Mouse (Mus musculus) bone marrow, adult 2 months (tissue): ENCODE results near the gene Sys1. TPM values are rescaled to one million over a fixed set of nuclear protein-coding genes. Genes with fewer than 3 reads are reported as not detected.

Experiments
- H3K27ac ChIP-seq: fragments of 200-500 bp; 2 replicates; pipeline ENCODE4 v1.5.1; 2012; ENCODE audit warnings: low read depth, mild to moderate bottlenecking, control low read depth, inconsistent platforms, low read length; ENCODE audit not compliant: control insufficient read depth, poor library complexity, insufficient read depth
- H3K4me1 ChIP-seq: fragments of 200-500 bp; 2 replicates; pipeline ENCODE4 v1.6.1; 2011; ENCODE audit warnings: low read length; ENCODE audit not compliant: control insufficient read depth, insufficient read depth
- H3K4me3 ChIP-seq: fragments of 200-500 bp; replicated peaks from 2 replicates; pipeline ENCODE3; 2011; ENCODE audit warnings: mild to moderate bottlenecking, low read depth, low read length, control low read depth; ENCODE audit not compliant: control insufficient read depth
- CTCF ChIP-seq: fragments of 200-500 bp; IDR thresholded peaks from 2 replicates; pipeline ENCODE4 v1.5.1; 2011; ENCODE audit warnings: low read length, control low read depth; ENCODE audit not compliant: control insufficient read depth, insufficient read depth
- POLR2A ChIP-seq: fragments of 200-500 bp; IDR thresholded peaks from 2 replicates; pipeline ENCODE4 v1.6.1; 2011; ENCODE audit warnings: low read depth, mild to moderate bottlenecking, control low read depth, low read length, borderline replicate concordance; ENCODE audit not compliant: control insufficient read depth
- WGBS: fragments of 180-500 bp; shearing (Covaris S2); methylation state at CpG from one replicate; pipeline ENCODE4 v1.1.7; 2018; 5-methylcytosine and 5-hydroxymethylcytosine counted together
- polyA plus RNA-seq: library from polyadenylated mRNA; stranded (reverse); fragments of >200 nt; gene quantifications from 2 replicates; pipeline ENCODE4 v1.2.4, GENCODE M21; 2011; ENCODE audit warnings: low replicate concordance; ENCODE audit not compliant: missing spikeins, insufficient read depth, insufficient read length

Gene Sys1
- polyA plus RNA-seq, 1 experiment = 26.7 TPM

DNA sequence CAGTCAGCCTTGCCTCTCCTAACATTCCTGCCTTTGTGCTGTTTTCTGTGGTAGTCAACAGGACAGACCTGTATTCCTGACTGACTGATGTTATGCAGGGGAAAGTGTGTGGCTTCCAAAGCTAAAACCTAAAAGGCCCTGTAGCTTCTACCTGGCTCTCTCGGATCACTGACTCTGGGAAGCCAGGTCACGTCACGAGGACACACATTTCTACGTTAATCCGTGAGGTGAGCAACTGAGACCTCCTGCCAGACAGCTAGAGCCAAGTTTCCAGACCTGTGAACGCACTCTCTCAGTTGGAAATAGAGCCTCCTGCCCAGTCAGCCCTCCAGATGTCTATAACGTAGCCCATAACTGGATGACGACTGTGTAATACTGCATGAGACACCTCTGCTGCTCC lies 34.8 kb upstream of the Sys1 start:
- Histone ChIP-seq H3K4me3 (no peak overlapping the region), H3K27ac (no peak overlapping the region), H3K4me1 (peaks cover 3% of the 10 kb centered on the region)
- TF ChIP-seq POLR2A (no peak), CTCF (no peak)
- 81% methylated on average over 8 of the region's 8 CpGs for WGBS

DNA sequence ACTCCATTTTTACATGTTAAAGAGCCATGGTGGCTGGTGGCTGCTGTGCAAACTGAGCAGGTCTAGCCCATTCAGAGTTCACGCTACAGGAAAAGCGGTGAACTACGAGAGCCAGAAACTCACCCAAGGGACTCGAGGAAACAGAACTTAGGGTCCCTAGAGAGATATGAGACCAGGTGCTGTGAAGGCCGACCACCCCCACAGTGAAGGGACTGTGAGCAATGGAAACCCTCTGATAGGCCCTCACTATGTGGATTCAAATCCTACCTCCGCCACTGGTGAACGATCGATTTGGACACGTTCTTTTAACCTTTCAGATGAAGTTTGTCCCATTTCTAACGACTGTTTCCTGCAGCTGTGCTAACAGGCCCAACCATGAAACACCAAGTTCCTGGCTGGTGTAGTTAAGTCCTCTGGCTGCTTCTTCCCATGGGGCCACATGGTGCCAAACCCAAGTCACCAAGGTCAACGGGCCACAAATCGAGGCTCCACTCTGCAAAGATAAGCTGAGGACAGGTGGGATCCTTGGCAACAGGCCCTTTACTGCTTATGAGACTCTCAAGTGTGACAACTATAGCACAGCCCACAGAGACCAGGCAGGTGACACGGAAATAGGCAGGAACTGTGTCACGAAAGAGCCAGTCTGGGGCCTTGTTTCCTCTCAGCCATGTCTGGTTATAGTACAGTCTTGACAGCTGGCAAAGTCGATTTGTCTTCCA lies 33.9 kb upstream of the Sys1 start:
- peaks cover 3% of the 10 kb centered on the region for H3K4me1 ChIP-seq
- WGBS = 49% methylated on average over 15 of the region's 15 CpGs
- no peak for TF ChIP-seq POLR2A
- TF ChIP-seq CTCF = no peak
- no peak overlapping the region for H3K4me3 ChIP-seq
- H3K27ac ChIP-seq = peak overlapping the region; percentile 75

DNA sequence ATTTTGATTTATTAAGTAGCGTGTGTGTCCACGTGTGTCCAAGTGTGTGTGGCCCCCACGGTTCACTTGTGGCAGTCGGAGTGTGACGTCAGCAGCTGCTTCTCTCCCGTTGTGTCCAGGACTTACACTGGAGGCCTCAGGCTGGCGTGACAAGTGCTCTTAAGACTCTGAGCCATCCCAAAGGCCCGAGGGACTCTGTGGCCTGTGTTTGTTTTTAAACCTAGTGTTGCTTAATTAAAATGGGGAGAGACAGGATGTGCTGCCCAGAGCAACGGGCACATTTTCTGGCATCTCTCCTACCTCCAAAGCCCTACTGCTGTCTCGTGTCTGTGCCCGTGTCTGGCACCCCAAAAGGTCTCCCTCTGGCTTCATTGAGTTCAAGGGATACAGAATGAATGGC lies 33.3 kb upstream of the Sys1 start:
- no peak for TF ChIP-seq POLR2A
- no peak for TF ChIP-seq CTCF
- WGBS = 69% methylated on average over 11 of the region's 11 CpGs
- no peak overlapping the region for H3K4me3 ChIP-seq
- peak overlapping the region; percentile 75 for H3K27ac ChIP-seq
- H3K4me1 ChIP-seq = peaks cover 2% of the 10 kb centered on the region

GRCm38 (mm10) chr2:164424406-164424805 lies 32.4 kb upstream of the Sys1 start:
- 83% methylated on average over 8 of the region's 8 CpGs for WGBS
- Histone ChIP-seq H3K27ac (no peak overlapping the region), H3K4me3 (no peak overlapping the region), H3K4me1 (no peaks in the 10 kb centered on the region; the same call in 1 of the 2 replicates)
- no peak for TF ChIP-seq CTCF
- TF ChIP-seq POLR2A = no peak

DNA sequence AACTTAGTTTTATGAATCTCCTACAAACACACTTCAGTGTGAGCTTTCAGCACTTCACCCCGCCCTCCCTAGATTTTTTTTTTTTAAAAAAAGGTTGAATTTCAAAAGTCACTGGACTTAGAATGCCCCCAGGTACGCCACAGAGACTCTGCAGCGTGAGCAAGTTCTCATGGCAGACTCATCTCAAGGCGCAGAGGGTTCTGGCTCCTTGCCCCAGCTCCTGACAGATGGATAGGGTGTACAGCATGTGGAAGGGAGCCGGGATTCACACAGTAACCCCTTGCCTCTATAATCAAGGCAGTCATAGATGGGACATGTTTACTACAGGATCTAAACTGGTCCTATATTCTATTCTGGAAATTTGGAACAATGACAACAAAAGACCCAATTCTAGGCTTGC lies 31.4 kb upstream of the Sys1 start:
- TF ChIP-seq CTCF (no peak), POLR2A (no peak)
- no peak overlapping the region for H3K4me3 ChIP-seq
- H3K4me1 ChIP-seq = no peaks in the 10 kb centered on the region; the same call in 1 of the 2 replicates
- WGBS = 81% methylated on average over 5 of the region's 5 CpGs
- no peak overlapping the region for H3K27ac ChIP-seq

DNA sequence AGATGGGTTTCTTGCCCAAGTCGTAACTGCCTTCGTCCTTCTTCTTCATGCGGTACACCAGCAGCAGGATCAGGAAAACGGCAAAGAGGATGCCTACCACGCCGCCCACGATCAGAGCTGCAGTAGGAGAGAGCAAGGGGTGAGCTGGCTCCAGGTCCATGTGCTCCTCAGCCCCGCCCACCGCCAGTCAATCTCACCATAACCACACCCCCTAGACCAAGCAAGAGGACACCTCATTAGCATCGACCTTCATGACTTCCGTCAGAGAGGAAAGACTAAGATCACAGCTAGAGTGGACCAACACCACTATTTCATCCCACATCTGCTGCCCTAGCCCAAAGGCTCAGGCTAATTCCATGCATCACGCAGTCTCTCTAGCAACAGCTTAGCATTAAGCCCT lies 30.6 kb upstream of the Sys1 start:
- H3K4me3 ChIP-seq = no peak overlapping the region
- H3K4me1 ChIP-seq = no peaks in the 10 kb centered on the region; the same call in 1 of the 2 replicates
- no peak overlapping the region for H3K27ac ChIP-seq
- 72% methylated on average over 12 of the region's 12 CpGs for WGBS
- TF ChIP-seq POLR2A = no peak
- TF ChIP-seq CTCF = no peak

GRCm38 (mm10) chr2:164426952-164427351 lies 29.8 kb upstream of the Sys1 start:
- WGBS = 75% methylated on average over 5 of the region's 5 CpGs
- Histone ChIP-seq H3K4me3 (no peak overlapping the region), H3K27ac (no peak overlapping the region), H3K4me1 (no peaks in the 10 kb centered on the region; the same call in 1 of the 2 replicates)
- no peak for TF ChIP-seq CTCF
- TF ChIP-seq POLR2A = no peak

DNA sequence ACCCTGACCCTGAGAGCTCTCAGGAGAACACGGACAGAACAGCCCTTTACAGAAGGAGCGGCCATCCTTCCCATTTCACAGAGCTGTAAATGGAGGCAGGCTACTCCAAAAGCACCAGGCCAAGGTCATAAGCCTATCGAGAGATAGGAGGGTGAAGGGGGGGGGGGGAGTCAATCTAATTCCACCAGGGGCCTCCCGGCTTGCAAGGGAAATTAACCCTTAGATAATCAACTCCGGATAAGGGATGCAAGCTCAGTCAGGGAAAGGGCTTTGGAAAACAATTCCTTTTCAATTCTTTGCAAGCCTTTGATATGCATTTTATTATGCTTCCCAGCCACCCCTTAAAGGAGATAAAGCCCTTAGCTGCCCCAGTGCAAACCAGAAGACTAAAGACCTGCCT lies 28.3 kb upstream of the Sys1 start:
- H3K27ac ChIP-seq = no peak overlapping the region
- H3K4me3 ChIP-seq = no peak overlapping the region
- H3K4me1 ChIP-seq = no peaks in the 10 kb centered on the region
- WGBS = 71% methylated on average over 5 of the region's 5 CpGs
- TF ChIP-seq CTCF (no peak), POLR2A (no peak)

DNA sequence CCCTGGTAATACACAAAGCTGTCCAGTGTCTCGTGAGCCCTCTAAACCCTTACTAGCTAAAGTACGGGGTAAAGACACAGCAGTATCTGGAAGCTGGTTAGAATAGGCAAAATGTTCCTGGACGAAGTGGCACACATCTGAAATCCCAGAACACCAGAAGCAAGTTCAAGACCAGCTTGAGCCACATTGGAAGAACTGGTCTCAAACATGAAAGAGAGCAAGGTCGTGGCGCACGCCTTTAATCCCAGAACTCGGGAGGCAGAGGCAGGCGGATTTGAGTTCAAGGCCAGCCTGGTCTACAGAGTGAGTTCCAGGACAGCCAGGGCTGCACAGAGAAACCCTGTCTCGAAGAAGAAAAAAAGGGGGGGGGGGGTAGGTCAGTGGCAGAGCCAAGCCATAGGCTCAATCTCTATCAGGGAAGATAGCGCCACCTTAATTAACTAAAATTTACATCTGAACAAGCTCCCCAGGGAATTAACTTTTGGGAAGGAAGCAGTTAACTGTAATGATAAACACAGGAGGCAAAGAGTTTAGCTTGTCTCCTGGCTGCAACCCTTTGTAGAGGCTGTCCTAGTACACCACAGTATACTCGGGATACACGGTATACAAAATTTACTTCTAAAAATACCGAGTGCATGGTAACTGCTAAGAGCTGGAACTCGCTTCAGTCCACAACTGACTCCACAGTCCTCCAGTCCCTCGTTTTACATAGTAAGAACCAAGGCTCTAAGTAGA lies 26.7 kb upstream of the Sys1 start:
- TF ChIP-seq POLR2A (no peak), CTCF (no peak)
- H3K4me3 ChIP-seq = no peak overlapping the region
- H3K4me1 ChIP-seq = no peaks in the 10 kb centered on the region
- WGBS = 77% methylated on average over 15 of the region's 15 CpGs
- H3K27ac ChIP-seq = no peak overlapping the region
